Mouse (Mus musculus) gastrocnemius, adult 18-20 months (tissue): ENCODE data around the gene Cnrip1. TPM values are rescaled to one million over a fixed set of nuclear protein-coding genes. Genes with fewer than 3 reads are reported as not detected.
A peak's percentile ranks its signal among the peaks of the same experiment; 100 is the strongest.
"Not testable (repeated sequence)": the region's sequence is repeated elsewhere in the genome, so short reads cannot be mapped to it uniquely, and the experiment has no call there.

Experiments
- DNase-seq: peaks from one replicate; pipeline ENCODE4 v3.0.0; 2021; ENCODE audit warnings: low spot score
- long read RNA-seq, 2 experiments: library from polyadenylated mRNA; stranded (forward); transcript quantifications; one replicate each; pipeline ENCODE4 v2.0.0; 2021
- total RNA-seq, 2 experiments: library from RNA; stranded (reverse); gene quantifications; 2 replicates each; pipeline ENCODE4 v1.2.3; 2021

The Cnrip1 gene
- total RNA-seq = 1 to 10 TPM; 2.6 to 2.8 TPM
- long read RNA-seq, experiment 1, partial matches to known transcripts = 1 of 5 reads
- long read RNA-seq, experiment 1, other reads (novel, unspliced or antisense) = 1 of 5 reads
- long read RNA-seq, experiment 2 = 0 reads

DNA sequence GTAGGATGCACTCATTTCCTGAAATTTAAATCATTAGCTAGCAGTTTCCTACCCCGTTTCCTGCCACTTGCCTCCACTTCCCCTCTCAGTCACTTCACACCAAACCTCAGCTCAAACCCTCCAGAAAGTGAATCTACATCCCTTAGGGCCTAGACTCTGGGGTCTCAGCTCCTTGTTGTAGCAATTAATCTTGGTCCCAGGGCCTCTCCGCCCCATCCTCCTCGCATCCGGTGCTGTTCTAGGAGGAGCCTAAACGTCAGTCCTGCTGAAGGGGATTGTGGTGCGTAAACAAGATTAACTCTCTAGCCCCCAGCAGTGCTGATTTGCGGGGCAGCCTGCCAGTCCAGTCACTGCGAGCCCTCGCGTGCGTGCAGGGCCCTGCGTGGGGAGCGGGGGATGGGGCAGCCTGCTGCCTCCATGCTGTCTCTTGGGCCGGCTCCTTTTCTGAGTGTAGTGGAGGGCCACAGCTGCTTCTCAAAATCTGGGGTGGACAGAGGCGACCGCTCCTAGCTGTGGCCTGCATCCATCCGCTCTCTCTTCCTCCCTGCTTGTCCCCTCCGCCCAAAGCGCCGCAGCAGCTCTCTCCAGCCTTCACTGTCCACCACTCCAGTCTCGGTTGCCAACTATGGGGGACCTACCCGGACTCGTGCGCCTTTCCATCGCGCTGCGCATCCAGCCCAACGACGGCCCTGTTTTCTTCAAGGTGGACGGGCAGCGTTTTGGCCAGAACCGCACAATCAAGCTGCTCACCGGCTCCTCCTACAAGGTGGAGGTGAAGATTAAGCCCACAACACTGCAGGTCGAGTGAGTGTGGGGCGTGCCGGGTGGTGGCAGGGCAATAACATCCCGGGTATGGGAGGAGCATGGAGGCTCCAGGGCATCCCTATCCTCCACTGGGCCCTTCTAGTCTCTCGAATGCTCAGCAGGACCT lies at the start of gene Cnrip1, which contains the start of gene Plek:
TSS of gene Cnrip1 (plus strand) at position 42 of the 931 bp plus-strand sequence.
TSS of gene Plek (minus strand) at position 837 of the 931 bp plus-strand sequence.
- DNase-seq = peak; percentile 53

DNA sequence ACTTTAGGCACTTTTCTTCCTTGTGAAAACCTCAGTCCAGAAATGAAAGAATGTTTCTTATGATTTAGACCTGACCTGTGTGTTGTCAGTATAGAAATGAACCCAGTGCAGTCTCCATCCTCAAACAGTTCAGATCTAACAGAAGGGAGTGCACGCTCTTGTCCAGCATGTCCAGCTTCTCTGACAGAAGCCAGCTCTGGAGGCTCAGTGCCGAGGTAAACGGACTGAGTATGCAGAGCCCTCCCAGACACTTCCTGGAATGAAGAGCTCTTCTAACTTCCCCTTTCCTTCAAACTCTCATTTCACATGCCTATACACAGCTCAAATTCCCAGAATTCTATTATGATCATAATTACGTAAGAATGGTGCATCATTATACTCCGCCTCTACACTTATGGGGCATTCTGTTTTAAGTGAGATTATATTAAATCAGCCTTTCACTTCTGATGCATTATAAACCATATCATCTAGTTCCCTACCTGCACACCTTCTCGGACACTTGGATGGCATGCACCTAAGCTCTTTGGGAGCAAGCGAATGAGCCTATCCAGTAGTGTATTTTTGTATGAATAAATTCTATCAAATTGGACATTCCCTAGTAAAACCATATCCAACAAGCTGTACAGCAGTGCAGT lies 48.5 kb upstream of the Cnrip1 start:
- DNase-seq = no peak

DNA sequence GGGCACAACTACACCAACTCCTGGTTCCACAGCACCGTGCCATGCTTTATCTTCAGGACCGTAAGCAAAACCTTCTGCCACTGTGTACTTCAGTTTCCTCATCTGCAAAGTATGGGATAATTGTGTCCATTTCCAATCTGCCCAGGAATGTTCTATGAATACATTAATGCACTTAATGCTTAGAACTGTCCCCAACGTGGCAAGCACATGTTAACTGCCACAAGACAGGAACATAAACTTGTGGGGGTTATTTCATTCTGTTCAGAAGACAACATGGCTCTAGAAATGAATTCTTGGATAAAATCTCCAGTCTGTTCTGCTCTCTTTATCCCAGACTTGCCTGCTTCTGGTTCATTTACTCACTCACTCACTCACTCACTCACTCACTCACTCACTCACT lies 47.6 kb upstream of the Cnrip1 start:
- DNase-seq = no peak

DNA sequence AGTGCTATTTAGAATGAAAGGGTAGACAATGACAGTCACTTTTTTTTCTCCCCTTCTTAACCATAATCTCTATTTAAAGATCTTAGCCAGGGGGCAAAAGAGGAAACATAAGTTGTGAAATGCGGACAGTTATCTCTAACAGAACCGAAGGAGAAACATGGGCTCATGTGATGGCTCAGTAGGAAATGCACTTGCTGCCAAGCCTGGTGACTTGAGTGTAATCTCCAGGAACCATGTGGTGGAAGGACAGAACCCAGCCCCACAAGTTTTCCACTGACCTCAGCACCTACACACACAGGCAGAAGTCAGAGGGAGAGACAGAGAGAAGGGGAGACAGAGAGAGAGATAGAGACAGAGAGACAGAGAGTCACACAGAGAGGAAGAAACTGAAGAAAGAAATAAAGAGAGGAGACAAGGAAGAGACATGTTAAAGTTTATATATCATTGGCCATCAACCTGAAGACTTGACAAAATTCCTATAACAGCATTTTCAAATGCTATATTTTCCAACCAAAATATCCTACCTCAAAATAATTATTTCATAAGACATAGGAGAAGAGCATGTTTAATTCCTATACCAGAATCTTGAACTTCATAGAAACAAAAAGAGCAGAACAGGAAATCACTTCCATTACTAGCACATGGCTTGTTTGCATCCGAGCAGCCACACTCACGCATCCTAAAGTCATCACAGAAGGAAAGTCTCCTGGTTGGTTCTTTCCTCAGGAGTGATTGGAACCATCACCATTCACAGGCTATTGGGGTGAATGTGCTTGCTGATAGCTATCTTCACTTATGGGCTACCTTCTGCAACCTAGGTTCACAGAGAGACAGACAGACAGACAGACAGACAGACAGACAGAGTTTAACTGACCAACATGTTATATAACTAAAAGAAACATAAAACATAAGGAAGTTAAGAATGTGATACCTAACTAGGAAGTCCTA lies 46.2 kb upstream of the Cnrip1 start:
- peak; percentile 18 for DNase-seq

DNA sequence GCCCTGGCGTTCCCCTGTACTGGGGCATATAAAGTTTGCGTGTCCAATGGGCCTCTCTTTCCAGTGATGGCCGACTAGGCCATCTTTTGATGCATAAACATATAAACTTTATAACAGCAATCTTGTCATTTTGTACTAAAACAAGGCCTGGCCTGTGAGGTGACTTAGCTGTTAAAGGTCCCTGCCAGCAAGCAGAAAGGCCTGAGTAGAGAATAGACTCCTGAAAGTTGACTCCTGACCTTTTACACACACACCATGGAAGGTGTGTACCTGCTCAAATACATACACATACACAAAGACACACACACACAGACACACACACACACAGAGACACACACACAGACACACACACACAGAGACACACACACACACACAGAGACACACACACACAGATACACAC lies 44.9 kb upstream of the Cnrip1 start:
- DNase-seq = not testable (repeated sequence)

DNA sequence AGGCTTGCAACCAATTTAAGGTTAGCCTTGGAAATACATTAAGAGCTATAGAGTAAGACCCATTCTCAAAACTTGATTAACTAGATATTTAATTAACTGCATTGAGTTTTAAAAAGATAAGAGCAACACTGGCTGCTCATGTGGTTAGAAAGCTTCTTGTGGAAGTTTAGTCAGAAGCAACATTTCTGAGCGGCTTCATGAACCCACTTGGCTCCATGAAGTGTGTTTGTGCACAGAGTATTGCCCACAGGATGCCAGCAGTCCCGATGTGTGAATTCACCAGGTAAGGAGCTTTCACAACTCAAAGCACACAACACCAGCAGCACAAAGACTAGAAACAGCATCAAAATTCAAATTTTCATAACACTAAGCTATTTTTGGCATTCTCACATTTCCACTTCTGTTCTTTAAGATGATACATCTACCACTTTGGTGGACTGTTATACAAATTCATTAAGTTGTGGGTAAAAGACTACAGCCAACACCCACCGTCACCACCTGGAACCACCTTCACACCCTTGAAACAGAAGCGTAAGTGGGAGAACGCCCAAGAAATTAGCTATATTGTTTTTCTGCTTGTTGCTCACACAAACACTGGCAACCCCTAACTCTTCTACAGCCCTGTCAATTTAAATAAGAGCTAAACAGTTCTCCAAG lies 43.7 kb upstream of the Cnrip1 start:
- no peak for DNase-seq

DNA sequence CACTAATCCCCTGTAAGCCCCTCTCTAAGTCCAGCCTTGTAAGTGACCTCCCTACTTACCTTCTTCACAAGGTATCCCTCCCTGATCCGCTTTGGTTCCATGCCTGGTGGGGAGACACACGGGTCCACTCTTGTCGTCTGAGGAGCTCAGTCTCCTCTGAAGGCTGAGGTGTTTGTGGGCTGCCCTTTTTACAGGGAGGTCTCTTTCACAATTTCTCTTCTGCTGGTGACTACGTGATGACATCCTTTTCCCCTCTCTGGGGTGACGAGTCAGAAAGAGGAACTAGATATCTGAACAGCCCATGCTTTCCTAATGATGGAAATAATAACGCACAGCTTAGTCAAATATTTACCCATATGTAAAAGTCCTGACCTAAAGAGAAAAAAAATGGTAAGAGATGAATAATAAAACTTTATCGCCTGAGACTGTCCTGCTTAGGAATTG lies 42.9 kb upstream of the Cnrip1 start:
- DNase-seq = no peak

DNA sequence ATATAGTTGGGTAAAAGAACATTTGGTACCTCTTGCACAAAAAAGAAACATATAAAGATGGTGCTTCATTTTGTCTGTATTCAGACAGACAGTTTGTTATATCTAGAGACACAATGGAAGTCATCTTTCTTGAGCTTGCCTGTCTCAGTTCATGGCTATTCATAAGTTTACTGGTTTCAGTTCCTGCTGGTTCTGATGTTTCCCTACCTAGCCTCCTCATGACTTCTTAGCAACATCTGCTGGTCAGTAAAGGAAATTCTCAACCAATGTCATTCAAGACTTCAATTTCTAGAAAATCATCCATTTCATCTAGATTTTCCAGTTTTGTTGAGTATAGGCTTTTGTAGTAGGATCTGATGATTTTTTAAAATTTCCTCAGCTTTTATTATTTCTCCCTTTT lies 38.4 kb upstream of the Cnrip1 start:
- DNase-seq = no peak

DNA sequence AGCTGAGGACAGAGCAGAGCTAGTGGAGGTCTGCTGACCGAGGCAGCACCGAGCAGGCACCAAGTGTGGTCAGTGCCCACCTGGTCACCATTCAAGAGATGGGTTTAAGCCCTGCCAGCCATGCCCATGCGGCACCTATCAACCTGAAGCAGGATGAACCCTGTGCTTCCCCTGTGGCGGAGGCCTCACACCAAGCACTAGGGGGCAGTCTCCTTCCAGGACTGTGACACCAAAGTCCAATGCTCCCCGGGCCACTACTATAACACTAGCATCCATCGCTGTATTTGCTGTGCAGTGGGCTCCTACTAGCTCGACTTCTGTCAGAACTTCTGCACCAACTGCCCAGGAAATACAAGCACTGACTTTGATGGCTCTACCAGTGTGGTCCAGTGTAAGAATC lies 32.1 kb upstream of the Cnrip1 start:
- DNase-seq = no peak

DNA sequence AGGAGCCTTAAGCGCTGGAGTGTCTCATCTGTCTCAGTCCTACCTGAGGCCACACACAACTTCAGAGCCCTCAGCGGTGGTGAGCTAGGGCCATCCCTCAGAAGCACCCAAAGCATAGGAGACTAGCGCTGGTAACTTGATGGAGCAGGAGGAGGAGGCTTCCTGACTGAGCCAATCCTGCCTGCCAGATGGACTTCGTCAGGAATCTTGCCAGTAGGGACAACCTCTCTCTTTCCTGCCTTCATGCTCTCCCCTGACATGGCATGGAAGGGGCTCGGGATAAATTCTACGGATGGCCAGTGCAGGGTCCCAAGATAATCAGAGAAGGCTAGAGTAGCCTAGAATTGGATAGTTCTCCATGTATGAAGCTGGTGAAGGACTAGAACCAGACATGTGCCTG lies 28.2 kb upstream of the Cnrip1 start:
- DNase-seq = no peak

DNA sequence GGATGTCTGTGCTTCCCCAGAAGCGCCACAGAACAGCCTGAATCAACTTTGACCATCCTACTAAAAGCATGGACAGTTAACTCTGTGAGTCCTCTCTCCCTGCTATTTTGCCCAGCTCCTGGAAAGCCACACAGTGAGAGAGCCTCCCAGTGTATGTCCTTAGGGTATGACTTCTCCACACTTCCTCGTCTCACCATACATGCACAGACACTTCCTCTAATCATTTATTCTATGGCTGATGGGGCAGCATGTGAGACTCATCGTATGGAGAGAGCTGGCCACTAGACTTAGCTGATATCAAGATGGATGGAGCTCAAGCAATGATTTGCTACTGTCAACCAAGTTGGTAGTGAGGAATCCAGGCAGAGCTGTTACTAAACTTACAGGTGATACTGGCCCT lies 27.4 kb upstream of the Cnrip1 start:
- no peak for DNase-seq

DNA sequence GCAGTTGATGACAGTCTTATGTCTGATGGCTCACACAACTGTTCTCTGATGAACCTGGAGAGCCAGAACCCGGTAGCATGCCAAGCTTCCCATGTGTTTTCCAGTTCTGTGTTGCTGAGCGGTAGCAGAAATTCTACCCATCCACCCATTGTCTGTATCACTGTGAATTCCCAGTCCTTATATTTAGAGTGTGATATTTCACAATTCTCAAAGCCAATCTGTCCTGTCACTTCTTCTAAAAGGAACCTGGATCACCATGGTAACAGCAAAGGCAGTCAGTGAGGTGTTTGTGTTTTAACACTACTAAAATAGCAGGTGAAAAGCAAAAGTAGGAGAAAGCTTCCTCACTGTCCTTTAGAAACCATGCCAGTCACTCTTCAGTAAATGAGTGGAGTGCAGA lies 5.6 kb upstream of the Cnrip1 start:
- no peak for DNase-seq

DNA sequence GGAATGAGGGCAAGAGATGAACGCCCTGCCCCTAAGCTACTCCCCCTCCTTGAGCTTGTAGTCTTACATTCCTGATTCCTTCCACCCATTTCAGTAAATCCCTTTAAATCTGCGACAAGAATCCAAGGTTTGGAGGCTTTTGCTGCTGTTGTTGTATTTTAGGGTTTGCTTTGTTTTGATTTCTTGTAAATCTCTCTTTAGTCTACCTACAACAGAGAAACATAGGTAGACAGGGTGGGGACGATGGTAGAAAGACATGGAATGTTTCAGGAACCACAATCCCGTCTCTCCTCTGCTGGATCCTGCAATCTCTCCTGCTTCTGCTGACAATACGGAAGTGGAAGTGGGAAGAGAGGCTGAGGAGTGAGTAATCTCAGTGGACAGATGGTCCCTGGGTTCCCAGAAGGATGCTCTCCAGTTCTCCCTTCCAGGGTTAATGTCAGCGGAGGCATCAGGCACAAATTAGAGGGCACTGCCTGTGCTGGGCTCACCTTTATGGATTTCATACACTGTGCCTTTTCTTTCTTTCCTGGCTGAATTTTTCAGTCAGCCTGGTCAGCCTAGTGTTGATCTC lies 1.2 kb downstream of the Cnrip1 start:
- DNase-seq = no peak

DNA sequence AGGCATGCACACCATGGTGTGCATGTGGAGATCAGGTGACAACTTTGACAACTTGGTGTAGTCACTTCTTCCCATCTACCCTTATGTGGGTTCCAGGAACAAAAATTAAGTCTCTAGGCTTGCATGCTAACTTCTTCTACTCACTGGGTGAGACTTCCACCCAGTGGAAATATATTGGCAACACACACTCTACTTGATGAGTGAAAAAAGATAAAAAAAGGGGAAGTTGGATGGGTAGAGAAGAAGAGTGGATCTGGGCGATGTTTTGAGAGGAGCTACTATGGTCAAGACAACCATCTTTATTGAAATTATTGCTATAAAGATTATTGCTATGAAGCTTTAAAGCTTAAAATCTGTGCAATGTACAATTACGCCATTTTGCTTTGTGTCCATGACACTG lies 18.0 kb downstream of the Cnrip1 start:
- not testable (repeated sequence) for DNase-seq

DNA sequence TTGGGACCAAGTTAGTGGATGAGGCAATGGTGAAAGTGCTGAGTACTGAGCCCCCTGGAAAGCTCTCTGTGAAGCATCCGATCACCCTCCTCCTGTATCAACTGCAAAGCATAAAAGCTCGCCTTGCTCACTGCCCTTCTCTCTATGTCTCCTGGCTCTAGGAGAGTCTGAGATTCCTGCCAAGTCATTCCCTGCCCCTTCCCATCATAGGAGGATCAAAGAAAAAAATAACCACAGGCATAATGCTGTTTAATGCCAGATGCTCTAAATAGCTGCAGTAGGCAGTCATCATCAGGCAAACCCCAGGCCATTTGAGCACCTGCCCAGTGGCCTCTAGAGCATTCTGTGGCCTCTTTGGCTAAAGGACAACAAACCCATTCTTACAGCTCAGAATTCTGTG lies 24.3 kb downstream of the Cnrip1 start:
- peak; percentile 81 for DNase-seq

DNA sequence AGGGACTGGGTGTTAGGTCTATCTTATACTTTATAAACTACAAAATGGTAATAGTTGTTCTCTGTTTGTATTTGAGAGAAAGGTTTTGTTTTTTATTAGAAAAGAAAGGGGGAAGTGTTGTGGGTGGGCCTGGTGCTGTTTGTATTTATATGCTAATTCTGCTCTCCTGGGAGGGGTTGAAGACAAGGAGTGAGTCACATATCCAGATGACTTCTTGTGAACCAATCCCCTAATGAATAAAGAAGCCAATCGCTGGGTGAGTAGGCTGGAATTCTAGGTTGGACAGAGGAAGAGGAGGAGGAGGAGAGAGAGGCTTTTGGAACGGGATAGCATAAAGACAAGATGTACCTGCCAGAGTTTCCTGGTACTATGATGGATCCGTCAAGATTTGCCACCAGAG lies 30.7 kb downstream of the Cnrip1 start:
- DNase-seq = no peak

DNA sequence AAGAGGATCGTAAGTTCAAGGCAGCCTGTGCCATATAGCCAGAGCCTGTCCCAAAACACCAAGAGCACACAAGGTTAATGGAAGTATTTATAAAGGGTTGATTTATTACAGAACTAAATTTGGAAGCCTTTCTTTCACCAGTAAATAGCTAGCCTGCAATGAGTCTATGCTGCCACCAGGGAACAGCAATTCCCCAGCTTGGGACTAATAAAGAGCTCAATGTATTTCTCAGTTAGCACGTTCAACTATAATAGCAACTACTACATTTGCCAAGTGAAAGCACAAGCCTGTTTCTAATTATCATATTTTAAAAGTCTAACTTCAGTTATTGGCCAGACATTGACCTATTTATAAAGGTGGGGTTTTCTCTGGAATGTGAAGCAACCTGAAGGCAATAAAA lies 31.6 kb downstream of the Cnrip1 start:
- peak; percentile 20 for DNase-seq

DNA sequence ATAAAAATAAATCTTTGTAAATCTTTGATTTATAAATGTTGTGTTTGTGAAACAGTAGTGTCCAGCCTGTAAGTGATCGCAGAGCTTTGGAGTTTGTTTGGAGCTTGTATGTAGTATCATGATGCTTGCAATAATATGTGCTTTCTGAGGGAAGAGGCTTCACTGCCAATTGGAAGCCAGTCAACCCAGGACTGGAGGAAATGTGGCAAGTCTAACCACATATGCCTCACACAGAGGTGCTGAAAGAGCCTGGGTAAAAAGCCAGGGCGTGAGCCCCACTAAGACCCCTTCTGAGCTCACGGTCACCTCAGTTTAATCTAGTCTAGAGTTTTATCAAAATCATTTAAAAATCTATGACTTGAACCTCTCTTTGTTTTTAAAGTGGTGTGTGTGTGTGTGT lies 32.1 kb downstream of the Cnrip1 start:
- no peak for DNase-seq

DNA sequence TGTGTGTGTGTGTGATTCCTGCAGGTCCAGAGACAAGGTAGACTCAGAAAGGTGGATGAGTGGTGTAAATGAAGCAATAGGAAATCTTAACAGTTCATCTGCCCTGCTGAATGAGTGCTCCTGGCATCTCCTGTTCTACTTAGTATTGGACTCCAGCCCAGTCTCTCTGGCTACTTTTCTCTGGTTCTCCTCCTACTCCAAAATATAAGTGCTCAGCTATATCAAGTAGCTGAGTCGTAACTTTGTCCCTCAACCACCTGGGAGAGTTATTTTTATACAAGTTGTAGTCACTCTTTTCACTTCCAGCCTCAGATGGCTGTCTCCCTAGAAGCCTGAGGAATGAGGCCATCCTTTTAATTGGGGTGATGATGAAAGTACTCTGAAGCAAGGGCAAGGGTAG lies 32.5 kb downstream of the Cnrip1 start:
- peak; percentile 77 for DNase-seq

DNA sequence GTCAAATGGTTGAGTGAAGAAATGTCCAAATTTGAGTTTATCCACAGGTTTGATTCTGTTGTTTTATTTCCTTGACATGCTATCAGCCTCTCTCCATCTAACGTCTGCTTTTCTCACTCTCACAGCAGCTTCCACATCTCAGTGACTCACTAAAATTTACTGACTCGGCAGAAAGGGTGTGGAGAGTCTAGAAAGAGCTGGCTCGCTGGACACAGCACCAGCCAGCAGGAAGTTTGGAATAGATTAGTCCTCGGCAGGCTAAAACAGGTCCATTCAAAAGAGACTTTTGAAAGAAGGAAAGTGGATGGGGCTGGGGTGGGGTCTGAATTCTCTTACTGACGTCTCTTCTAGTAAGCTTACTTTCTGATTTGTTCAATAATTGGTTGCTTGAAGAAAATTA lies 34.7 kb downstream of the Cnrip1 start:
- DNase-seq = no peak

DNA sequence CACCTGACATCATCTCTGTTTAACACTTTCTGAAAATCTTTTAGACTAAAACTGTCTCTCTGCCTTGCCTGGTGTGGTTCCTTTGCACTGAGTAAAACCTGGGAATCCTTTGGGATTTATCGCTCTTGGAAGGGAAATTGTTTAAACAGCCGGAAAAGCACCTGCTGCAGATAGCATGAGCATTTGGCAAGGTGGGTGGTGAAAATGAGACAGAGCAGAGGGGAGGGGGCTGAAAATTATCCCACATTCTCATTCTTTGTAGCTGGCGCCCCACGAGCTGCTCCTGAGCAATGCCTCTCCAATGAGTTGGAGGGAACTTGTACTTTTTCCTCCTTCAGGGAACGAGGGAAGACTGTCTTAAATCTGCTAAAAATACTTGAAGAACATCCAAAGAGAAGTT lies 55.5 kb downstream of the Cnrip1 start:
- no peak for DNase-seq
